Comparison of ENCODE assay signal across 17 mouse cellular contexts in the genomic region with DNA sequence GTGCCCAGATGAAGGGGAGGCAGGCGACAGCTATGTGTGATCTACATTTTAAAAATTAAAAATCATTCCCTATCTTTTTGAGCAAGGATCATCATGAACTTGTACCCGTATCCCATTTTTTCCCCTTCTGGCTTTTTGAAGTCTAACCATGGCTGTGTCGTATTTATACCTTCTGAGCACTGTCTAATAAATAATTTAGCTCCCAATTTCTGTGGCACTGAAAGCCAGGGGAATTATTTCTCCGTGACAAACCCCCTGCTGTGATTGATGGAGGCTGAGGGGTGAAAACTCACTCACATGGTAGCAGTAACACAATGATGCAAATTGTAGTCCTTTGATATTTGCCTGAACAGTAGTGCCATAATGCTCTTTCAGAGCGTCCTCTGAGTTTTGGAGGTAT.
A peak's percentile ranks its signal among the peaks of the same experiment; 100 is the strongest.
DNase-seq lines count a peak whose midpoint lies in the region; ATAC-seq and TF ChIP-seq lines count a peak whose summit lies in the region.
"Had no signal": no experiment of that assay in that cellular context is flagged by ENCODE, and none has a peak within 500 bp of the region (broad histone marks: within the 10 kb centered on the region; RNA-seq: fewer than 3 reads in every experiment).

No protein-coding gene starts in this region.

- H3K27me3 ChIP-seq in forebrain, embryonic 12.5 days, result 0 out of 2 replicates have a peak, but pooled peaks cover 4% of the 10 kb centered on the region
- no peaks in the 10 kb centered on the region for H3K27me3 ChIP-seq in hindbrain, embryonic 11.5 days (ENCODE audit: control insufficient read depth, insufficient read depth, low read length)
- peaks cover 4% of the 10 kb centered on the region; the same call in 1 of the 2 replicates for H3K27me3 ChIP-seq in midbrain, embryonic 12.5 days

- peak overlapping the region; percentile 54; the same call in 1 of the 2 replicates for H3K9ac ChIP-seq in forebrain, embryonic 12.5 days
- peak overlapping the region; percentile 67; the same call in 1 of the 2 replicates for H3K9ac ChIP-seq in hindbrain, embryonic 11.5 days (ENCODE audit: low read depth, low read length)
- H3K9ac ChIP-seq in midbrain, embryonic 12.5 days (replicated peaks), result no peak overlapping the region
- H3K9ac ChIP-seq: liver, postnatal 0 days had no signal

- WGBS in forebrain, embryonic 12.5 days, result 48% methylated on average over 5 of the region's 5 CpGs
- WGBS in hindbrain, embryonic 11.5 days, result 43% methylated on average over 5 of the region's 5 CpGs
- 47% methylated on average over 5 of the region's 5 CpGs for WGBS in midbrain, embryonic 12.5 days
- WGBS in olfactory bulb, adult 2 months, result 33% methylated on average over 5 of the region's 5 CpGs

- TF ChIP-seq CTCF in olfactory bulb, adult 2 months (IDR thresholded peaks at IDR 0.05; ENCODE audit: insufficient read depth, low read depth, low read length), result no peak

- H3K36me3 ChIP-seq in forebrain, embryonic 12.5 days (replicated peaks), result no peaks in the 10 kb centered on the region
- H3K36me3 ChIP-seq in hindbrain, embryonic 11.5 days (ENCODE audit: control insufficient read depth, insufficient read depth, low read length), result no peaks in the 10 kb centered on the region
- H3K36me3 ChIP-seq in midbrain, embryonic 12.5 days, result no peaks in the 10 kb centered on the region

- peak; percentile 19 for DNase-seq in hindbrain, embryonic 11.5 days (ENCODE audit: low spot score)
- DNase-seq in right cerebral cortex, adult 18-20 months, result no peak
- DNase-seq in frontal cortex, postnatal 36 days (ENCODE audit: low spot score in 2 of 2), result no peak
- DNase-seq in frontal cortex, postnatal 25 days (ENCODE audit: low spot score in 2 of 2), result no peak
- DNase-seq: cerebellum, adult 18-20 months; gastrocnemius, postnatal 10 days; heart, postnatal 36 days; kidney, adult 18-20 months; liver, postnatal 0 days; right cerebral cortex, postnatal 14 days had no signal

- no peaks in the 10 kb centered on the region for H3K9me3 ChIP-seq in forebrain, embryonic 12.5 days
- H3K9me3 ChIP-seq in hindbrain, embryonic 11.5 days (ENCODE audit: control insufficient read depth, low read length), result no peaks in the 10 kb centered on the region
- no peaks in the 10 kb centered on the region for H3K9me3 ChIP-seq in midbrain, embryonic 12.5 days

- no peak for TF ChIP-seq POLR2A in olfactory bulb, adult 2 months (IDR thresholded peaks at IDR 0.05; ENCODE audit: insufficient read depth, low read depth, low read length)

- 0 out of 2 replicates have a peak overlapping the region, but pooled peaks have one; percentile 19 for H3K27ac ChIP-seq in forebrain, embryonic 12.5 days
- H3K27ac ChIP-seq in hindbrain, embryonic 11.5 days (ENCODE audit: low read depth, low read length), result no peak overlapping the region
- no peak overlapping the region for H3K27ac ChIP-seq in midbrain, embryonic 12.5 days (replicated peaks)
- peak overlapping the region; percentile 76 for H3K27ac ChIP-seq in olfactory bulb, adult 2 months (ENCODE audit: insufficient read depth, low read depth, low read length)
- H3K27ac ChIP-seq: macrophage had no signal

- peak overlapping the region; percentile 49 for H3K4me3 ChIP-seq in forebrain, embryonic 12.5 days (replicated peaks)
- peak overlapping the region; percentile 42 for H3K4me3 ChIP-seq in hindbrain, embryonic 11.5 days (ENCODE audit: low read depth, low read length)
- H3K4me3 ChIP-seq in midbrain, embryonic 12.5 days, result peak overlapping the region; percentile 52
- peak overlapping the region; percentile 26; the same call in 1 of the 2 replicates for H3K4me3 ChIP-seq in olfactory bulb, adult 2 months (ENCODE audit: insufficient read depth, low read depth, low read length)
- H3K4me3 ChIP-seq: erythroblast, embryonic 14.5 days had no signal

- peaks cover 33% of the 10 kb centered on the region for H3K4me1 ChIP-seq in forebrain, embryonic 12.5 days
- peaks cover 4% of the 10 kb centered on the region; the same call in 1 of the 2 replicates for H3K4me1 ChIP-seq in hindbrain, embryonic 11.5 days (replicated peaks; ENCODE audit: control insufficient read depth, insufficient read depth, low read length)
- H3K4me1 ChIP-seq in midbrain, embryonic 12.5 days, result peaks cover 36% of the 10 kb centered on the region
- H3K4me1 ChIP-seq in olfactory bulb, adult 2 months (ENCODE audit: control insufficient read depth, insufficient read depth, low read length), result peaks cover under 1% of the 10 kb centered on the region; the same call in 1 of the 2 replicates

- H3K4me2 ChIP-seq in forebrain, embryonic 12.5 days, result peak overlapping the region; percentile 70
- H3K4me2 ChIP-seq in hindbrain, embryonic 11.5 days (replicated peaks; ENCODE audit: low read depth, low read length), result peak overlapping the region; percentile 84
- peak overlapping the region; percentile 85 for H3K4me2 ChIP-seq in midbrain, embryonic 12.5 days (replicated peaks)

- no peak for ATAC-seq in forebrain, embryonic 12.5 days (ENCODE audit: low FRiP score)
- ATAC-seq in hindbrain, embryonic 11.5 days (ENCODE audit: low FRiP score), result no peak
- ATAC-seq in midbrain, embryonic 12.5 days (ENCODE audit: low FRiP score, low read depth), result no peak
- ATAC-seq: activated CD4-positive, CD25-positive, alpha-beta regulatory T cell, adult 4 months; CD4-positive, CD25-positive, alpha-beta regulatory T cell, adult 4 months; liver, postnatal 0 days had no signal

Comparison
In these comparisons a context has a peak if more than half of its experiments do, and no peak if none do; other contexts are left out.
1. H3K27ac ChIP-seq: peak in forebrain, embryonic 12.5 days (single experiment) and olfactory bulb, adult 2 months (single experiment); none in hindbrain, embryonic 11.5 days (single experiment) and midbrain, embryonic 12.5 days (single experiment).
2. Peak in every context shown above with its lines, with median percentiles within 50 percentile points of each other: H3K4me2 ChIP-seq and H3K4me3 ChIP-seq.